Mouse (Mus musculus) limb, embryonic 15.5 days (tissue): ENCODE measurements around the gene Tfip11. TPM values are rescaled to one million over a fixed set of nuclear protein-coding genes. Genes with fewer than 3 reads are reported as not detected.

ENCODE experiments used
- ATAC-seq: fragments of 200-750 bp; cut with Nextera tagmentation; 2 replicates; pipeline ENCODE4 v1.8.0; 2017; ENCODE audit warnings: low read depth, moderate TSS enrichment; ENCODE audit not compliant: insufficient number of reproducible peaks, low FRiP score, low TSS enrichment
- H3K27ac ChIP-seq: fragments of 300-500 bp; sonication (generic); 2 replicates; pipeline ENCODE4 v1.5.1; 2015; ENCODE audit warnings: moderate library complexity, mild to moderate bottlenecking, inconsistent platforms
- H3K27me3 ChIP-seq: fragments of 300-500 bp; sonication (generic); 2 replicates; pipeline ENCODE4 v1.6.1; 2015; ENCODE audit warnings: inconsistent platforms
- H3K36me3 ChIP-seq: fragments of 300-500 bp; sonication (generic); 2 replicates; pipeline ENCODE4 v1.6.1; 2015; ENCODE audit warnings: inconsistent platforms
- H3K4me1 ChIP-seq: fragments of 300-500 bp; sonication (generic); 2 replicates; pipeline ENCODE4 v1.6.1; 2015; ENCODE audit warnings: inconsistent platforms
- H3K4me2 ChIP-seq: fragments of 300-500 bp; sonication (generic); 2 replicates; pipeline ENCODE4 v1.6.1; 2015; ENCODE audit warnings: mild to moderate bottlenecking, inconsistent platforms
- H3K4me3 ChIP-seq: fragments of 300-500 bp; sonication (generic); 2 replicates; pipeline ENCODE4 v1.5.1; 2015; ENCODE audit warnings: mild to moderate bottlenecking, inconsistent platforms
- H3K9ac ChIP-seq: fragments of 300-500 bp; sonication (generic); 2 replicates; pipeline ENCODE4 v1.6.1; 2015; ENCODE audit warnings: inconsistent platforms
- H3K9me3 ChIP-seq: fragments of 300-500 bp; sonication (generic); 2 replicates; pipeline ENCODE4 v1.6.1; 2016; ENCODE audit warnings: inconsistent platforms
- WGBS: fragments of 180-500 bp; shearing (Covaris S2); methylation state at CpG from one replicate; pipeline ENCODE4 v1.1.7; 2015; 5-methylcytosine and 5-hydroxymethylcytosine counted together
- polyA plus RNA-seq: library from polyadenylated mRNA; unstranded; fragments of >200 nt; fragmentation: Nextera tagmentation; extraction: Ambion mirVana; gene quantifications from 2 replicates; pipeline ENCODE4 v1.2.1, GENCODE M21; 2015

Gene Tfip11
- polyA plus RNA-seq, 1 experiment from 2014 or later = 28.7 TPM

- Histone ChIP-seq H3K9ac (no peak overlapping the region), H3K9me3 (no peaks in the 10 kb centered on the region), H3K27ac (no peak overlapping the region), H3K27me3 (no peaks in the 10 kb centered on the region), H3K4me3 (no peak overlapping the region), H3K4me1 (peaks cover 17% of the 10 kb centered on the region), H3K4me2 (no peak overlapping the region), H3K36me3 (peaks cover 74% of the 10 kb centered on the region)
- 91% methylated on average over 14 of the region's 14 CpGs for WGBS
- no peak for ATAC-seq
Measured at GRCm38 (mm10) chr5:112329805-112330564, 3.8 kb downstream of the Tfip11 start.

GRCm38 (mm10) chr5:112335473-112335872 lies 9.3 kb downstream of the Tfip11 start:
- H3K27ac ChIP-seq = no peak overlapping the region
- H3K4me3 ChIP-seq = no peak overlapping the region
- H3K36me3 ChIP-seq = peaks cover 95% of the 10 kb centered on the region
- ATAC-seq = no peak
- H3K9me3 ChIP-seq = no peaks in the 10 kb centered on the region
- no peak overlapping the region for H3K9ac ChIP-seq
- H3K4me2 ChIP-seq = no peak overlapping the region
- H3K27me3 ChIP-seq = no peaks in the 10 kb centered on the region
- WGBS = 14% methylated on average over 2 of the region's 2 CpGs
- no peaks in the 10 kb centered on the region for H3K4me1 ChIP-seq

- peaks cover 10% of the 10 kb centered on the region; the same call in 1 of the 2 replicates for H3K4me1 ChIP-seq
- ATAC-seq = no peak
- H3K27me3 ChIP-seq = no peaks in the 10 kb centered on the region
- H3K4me2 ChIP-seq = no peak overlapping the region
- no peaks in the 10 kb centered on the region for H3K9me3 ChIP-seq
- WGBS = 94% methylated on average over 22 of the region's 22 CpGs
- H3K4me3 ChIP-seq = no peak overlapping the region
- H3K9ac ChIP-seq = no peak overlapping the region
- peaks cover 85% of the 10 kb centered on the region for H3K36me3 ChIP-seq
- no peak overlapping the region for H3K27ac ChIP-seq
Measured at GRCm38 (mm10) chr5:112337004-112337403, 10.8 kb downstream of the Tfip11 start.

GRCm38 (mm10) chr5:112339215-112339614 lies 13.1 kb downstream of the Tfip11 start:
- Histone ChIP-seq H3K4me2 (no peak overlapping the region), H3K4me3 (no peak overlapping the region), H3K36me3 (peaks cover 63% of the 10 kb centered on the region), H3K9ac (no peak overlapping the region), H3K9me3 (no peaks in the 10 kb centered on the region), H3K4me1 (peaks cover 24% of the 10 kb centered on the region; the same call in 1 of the 2 replicates), H3K27me3 (no peaks in the 10 kb centered on the region), H3K27ac (no peak overlapping the region)
- WGBS = 47% methylated on average over 7 of the region's 7 CpGs
- ATAC-seq = no peak

GRCm38 (mm10) chr5:112342463-112343204 lies 16.5 kb downstream of the Tfip11 start, which contains the start of the genes Srrd and Hps4:
Gene Srrd (minus strand): TSS chr5:112343040.
Gene Hps4 (plus strand): TSS chr5:112343083.
- Histone ChIP-seq H3K4me2 (peak within 1 kb of the TSS; percentile 76), H3K9ac (peak within 1 kb of the TSS; percentile 91), H3K27me3 (no peaks in the 10 kb centered on the region), H3K27ac (peak within 1 kb of the TSS; percentile 68), H3K36me3 (peaks cover 45% of the 10 kb centered on the region), H3K4me3 (peak within 1 kb of the TSS; percentile 98), H3K9me3 (no peaks in the 10 kb centered on the region), H3K4me1 (peaks cover 38% of the 10 kb centered on the region)
- ATAC-seq = 0 out of 2 replicates have a peak, but pooled peaks have one; percentile 42
- 1% methylated on average over 64 of the region's 64 CpGs for WGBS

- H3K36me3 ChIP-seq = peaks cover 45% of the 10 kb centered on the region
- peak overlapping the region; percentile 98 for H3K4me3 ChIP-seq
- peak overlapping the region; percentile 76 for H3K4me2 ChIP-seq
- peak overlapping the region; percentile 68; the same call in 1 of the 2 replicates for H3K27ac ChIP-seq
- H3K9me3 ChIP-seq = no peaks in the 10 kb centered on the region
- peaks cover 38% of the 10 kb centered on the region for H3K4me1 ChIP-seq
- ATAC-seq = no peak
- H3K9ac ChIP-seq = peak overlapping the region; percentile 91
- no peaks in the 10 kb centered on the region for H3K27me3 ChIP-seq
- under 1% methylated on average over 24 of the region's 24 CpGs for WGBS
Measured at GRCm38 (mm10) chr5:112343205-112343595, 17.0 kb downstream of the Tfip11 start.

GRCm38 (mm10) chr5:112344092-112344960 lies 18.2 kb downstream of the Tfip11 start:
- WGBS = 78% methylated on average over 6 of the region's 6 CpGs
- Histone ChIP-seq H3K9me3 (no peaks in the 10 kb centered on the region), H3K36me3 (peaks cover 46% of the 10 kb centered on the region), H3K4me3 (no peak overlapping the region), H3K27me3 (no peaks in the 10 kb centered on the region), H3K4me2 (peak overlapping the region; percentile 76; the same call in 1 of the 2 replicates), H3K27ac (no peak overlapping the region), H3K9ac (no peak overlapping the region), H3K4me1 (peaks cover 38% of the 10 kb centered on the region)
- no peak for ATAC-seq

- no peak for ATAC-seq
Measured at GRCm38 (mm10) chr5:112346211-112346965, 20.2 kb downstream of the Tfip11 start.

GRCm38 (mm10) chr5:112349169-112349568 lies 23.0 kb downstream of the Tfip11 start:
- WGBS = 95% methylated on average over 8 of the region's 8 CpGs
- peaks cover 14% of the 10 kb centered on the region for H3K4me1 ChIP-seq
- no peak overlapping the region for H3K4me2 ChIP-seq
- H3K9me3 ChIP-seq = no peaks in the 10 kb centered on the region
- peaks cover 74% of the 10 kb centered on the region for H3K36me3 ChIP-seq
- no peaks in the 10 kb centered on the region for H3K27me3 ChIP-seq
- ATAC-seq = no peak
- no peak overlapping the region for H3K9ac ChIP-seq
- H3K27ac ChIP-seq = no peak overlapping the region
- H3K4me3 ChIP-seq = no peak overlapping the region

More at GRCm38 (mm10) chr5:112346211-112346965, 20.2 kb downstream of the Tfip11 start:
- Histone ChIP-seq H3K4me2 (no peak overlapping the region), H3K27me3 (no peaks in the 10 kb centered on the region), H3K36me3 (peaks cover 51% of the 10 kb centered on the region), H3K4me1 (peaks cover 33% of the 10 kb centered on the region), H3K27ac (no peak overlapping the region), H3K4me3 (no peak overlapping the region), H3K9me3 (no peaks in the 10 kb centered on the region), H3K9ac (no peak overlapping the region)
- WGBS = 82% methylated on average over 16 of the region's 16 CpGs

- Histone ChIP-seq H3K27ac (no peak overlapping the region), H3K9me3 (no peaks in the 10 kb centered on the region), H3K4me3 (no peak overlapping the region), H3K36me3 (peaks cover 71% of the 10 kb centered on the region), H3K27me3 (no peaks in the 10 kb centered on the region), H3K4me1 (no peaks in the 10 kb centered on the region), H3K4me2 (no peak overlapping the region), H3K9ac (no peak overlapping the region)
- ATAC-seq = no peak
- WGBS = 87% methylated on average over 6 of the region's 6 CpGs
Measured at GRCm38 (mm10) chr5:112355493-112355892, 29.3 kb downstream of the Tfip11 start.

GRCm38 (mm10) chr5:112355910-112356309 lies 29.8 kb downstream of the Tfip11 start, which contains the start of gene Gm6583:
Gene Gm6583 (minus strand): TSS chr5:112356033.
- H3K27me3 ChIP-seq = no peaks in the 10 kb centered on the region
- H3K36me3 ChIP-seq = peaks cover 67% of the 10 kb centered on the region
- H3K9ac ChIP-seq = no peak within 1 kb of the TSS
- no peaks in the 10 kb centered on the region for H3K4me1 ChIP-seq
- 62% methylated on average over 13 of the region's 13 CpGs for WGBS
- no peaks in the 10 kb centered on the region for H3K9me3 ChIP-seq
- no peak within 1 kb of the TSS for H3K4me3 ChIP-seq
- ATAC-seq = no peak
- H3K4me2 ChIP-seq = no peak within 1 kb of the TSS
- no peak within 1 kb of the TSS for H3K27ac ChIP-seq
